Mouse (Mus musculus) intestine, embryonic 16.5 days (tissue): ENCODE results near the gene Pheta1. TPM values are rescaled to one million over a fixed set of nuclear protein-coding genes. Genes with fewer than 3 reads are reported as not detected.

Experiments used
- ATAC-seq: fragments of 200-750 bp; cut with Nextera tagmentation; 2 replicates; pipeline ENCODE4 v1.8.0; 2017; ENCODE audit warnings: moderate TSS enrichment, moderate library complexity
- H3K27ac ChIP-seq: fragments of 300-500 bp; sonication (generic); 2 replicates; pipeline ENCODE4 v1.5.1; 2014; ENCODE audit warnings: mild to moderate bottlenecking, low read length
- H3K27me3 ChIP-seq: fragments of 300-500 bp; sonication (generic); replicated peaks from 2 replicates; pipeline ENCODE4 v1.6.1; 2014; ENCODE audit warnings: low read length, control low read depth, mixed read lengths; ENCODE audit not compliant: control insufficient read depth, insufficient read depth
- H3K36me3 ChIP-seq: fragments of 300-500 bp; sonication (generic); 2 replicates; pipeline ENCODE4 v1.6.1; 2014; ENCODE audit warnings: low read length, control low read depth; ENCODE audit not compliant: control insufficient read depth, insufficient read depth
- H3K4me1 ChIP-seq: fragments of 300-500 bp; sonication (generic); 2 replicates; pipeline ENCODE4 v1.6.1; 2014; ENCODE audit warnings: low read length, control low read depth, mixed read lengths; ENCODE audit not compliant: control insufficient read depth, insufficient read depth
- H3K4me2 ChIP-seq: fragments of 300-500 bp; sonication (generic); 2 replicates; pipeline ENCODE4 v1.6.1; 2014; ENCODE audit warnings: low read depth, low read length, control low read depth
- H3K4me3 ChIP-seq: fragments of 300-500 bp; sonication (generic); 2 replicates; pipeline ENCODE4 v1.5.1; 2014; ENCODE audit warnings: mild to moderate bottlenecking, low read length
- H3K9ac ChIP-seq: fragments of 300-500 bp; sonication (generic); 2 replicates; pipeline ENCODE4 v1.6.1; 2014; ENCODE audit warnings: low read depth, low read length
- H3K9me3 ChIP-seq: fragments of 300-500 bp; sonication (generic); 2 replicates; pipeline ENCODE4 v1.6.1; 2016; ENCODE audit warnings: low read length, control low read depth; ENCODE audit not compliant: control insufficient read depth
- WGBS: fragments of 180-500 bp; shearing (Covaris S2); extraction: QIAGEN DNeasy Blood & Tissue Kit; methylation state at CpG from one replicate; pipeline ENCODE4 v1.1.7; 2014; 5-methylcytosine and 5-hydroxymethylcytosine counted together
- polyA plus RNA-seq: library from polyadenylated mRNA; unstranded; fragments of >200 nt; fragmentation: Nextera tagmentation; extraction: Ambion mirVana; gene quantifications from 2 replicates; pipeline ENCODE4 v1.2.1, GENCODE M21; 2015

Gene Pheta1
- polyA plus RNA-seq: 38.1 and 44.6 TPM in 2 replicates

DNA sequence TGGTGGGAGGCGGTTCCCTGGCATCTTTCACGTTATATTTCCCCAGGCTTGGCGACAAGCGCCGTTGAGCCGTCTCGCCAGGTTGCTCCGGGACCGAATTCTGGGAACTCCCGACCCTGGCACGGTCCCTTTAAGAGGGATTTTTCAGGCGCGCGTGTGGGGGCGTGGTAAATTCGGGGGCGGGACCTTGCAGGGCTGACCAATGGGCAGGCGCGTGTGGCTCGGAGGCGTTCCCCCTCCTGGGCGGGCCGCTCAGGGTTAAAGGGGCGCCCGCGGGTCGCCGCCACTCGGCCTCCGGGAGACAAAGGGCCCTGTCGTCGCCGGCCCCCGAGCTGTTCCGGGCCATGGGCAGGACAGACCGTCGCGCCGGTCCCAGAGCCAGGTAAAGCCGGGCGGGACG lies at the start of gene Pheta1:
Gene Pheta1, plus strand, starts transcription at position 242 of the 400 bp plus-strand sequence.
- 0% methylated on average over 41 of the region's 42 CpGs for WGBS

GRCm38 (mm10) chr5:121807186-121807585 lies 41.6 kb upstream of the Pheta1 start:
- Histone ChIP-seq H3K9me3 (no peaks in the 10 kb centered on the region), H3K4me2 (no peak overlapping the region), H3K27me3 (no peaks in the 10 kb centered on the region), H3K36me3 (peaks cover 13% of the 10 kb centered on the region), H3K9ac (no peak overlapping the region), H3K27ac (peak overlapping the region; percentile 18; the same call in 1 of the 2 replicates), H3K4me1 (peaks cover 7% of the 10 kb centered on the region; the same call in 1 of the 2 replicates), H3K4me3 (no peak overlapping the region)
- WGBS: 58% methylated on average over 3 of the region's 3 CpGs
- ATAC-seq: no peak

More for the DNA sequence above, at the start of gene Pheta1:
- ATAC-seq: peak; percentile 83
- peak within 1 kb of the TSS; percentile 91 for H3K9ac ChIP-seq
- H3K27me3 ChIP-seq: no peaks in the 10 kb centered on the region
- H3K27ac ChIP-seq: peak within 1 kb of the TSS; percentile 80
- H3K36me3 ChIP-seq: peaks cover 14% of the 10 kb centered on the region
- peaks cover 31% of the 10 kb centered on the region for H3K4me1 ChIP-seq
- H3K4me3 ChIP-seq: peak within 1 kb of the TSS; percentile 87
- H3K4me2 ChIP-seq: peak within 1 kb of the TSS; percentile 78
- no peaks in the 10 kb centered on the region for H3K9me3 ChIP-seq

DNA sequence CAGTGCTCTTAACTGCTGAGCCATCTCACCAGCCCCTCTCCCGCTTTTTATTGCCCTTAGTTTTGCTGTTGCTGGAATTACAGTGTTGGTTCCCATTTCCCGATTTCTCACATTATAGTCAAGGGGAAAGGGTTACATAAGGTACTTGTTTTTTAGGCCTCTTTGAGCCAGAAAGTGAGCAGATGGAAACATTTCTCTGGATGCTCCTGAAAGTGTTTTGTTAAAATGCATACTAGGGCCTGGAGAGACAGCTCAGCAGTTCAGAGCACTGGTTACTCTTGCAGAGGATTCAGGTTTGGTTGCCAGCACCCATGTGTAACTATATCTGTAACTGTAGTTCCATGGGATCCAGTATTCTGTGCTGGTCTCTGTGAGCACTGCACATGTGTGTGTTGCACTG lies 40.6 kb upstream of the Pheta1 start:
- Histone ChIP-seq H3K4me2 (no peak overlapping the region), H3K4me1 (peaks cover 7% of the 10 kb centered on the region; the same call in 1 of the 2 replicates), H3K27ac (no peak overlapping the region), H3K9me3 (no peaks in the 10 kb centered on the region), H3K9ac (no peak overlapping the region), H3K27me3 (no peaks in the 10 kb centered on the region), H3K4me3 (no peak overlapping the region), H3K36me3 (peaks cover 15% of the 10 kb centered on the region)
- no peak for ATAC-seq
- 88% methylated on average over 2 of the region's 2 CpGs for WGBS

- Histone ChIP-seq H3K4me3 (no peak overlapping the region), H3K27me3 (no peaks in the 10 kb centered on the region), H3K4me1 (peaks cover 7% of the 10 kb centered on the region; the same call in 1 of the 2 replicates), H3K36me3 (peaks cover 19% of the 10 kb centered on the region), H3K9me3 (no peaks in the 10 kb centered on the region), H3K9ac (no peak overlapping the region), H3K4me2 (no peak overlapping the region), H3K27ac (no peak overlapping the region)
- WGBS: 53% methylated on average over 5 of the region's 5 CpGs
- no peak for ATAC-seq
Measured at GRCm38 (mm10) chr5:121809667-121810224, 39.0 kb upstream of the Pheta1 start.

- Histone ChIP-seq H3K27me3 (no peaks in the 10 kb centered on the region), H3K27ac (no peak overlapping the region), H3K9ac (no peak overlapping the region), H3K4me2 (no peak overlapping the region), H3K36me3 (peaks cover 19% of the 10 kb centered on the region), H3K9me3 (no peaks in the 10 kb centered on the region), H3K4me3 (no peak overlapping the region), H3K4me1 (peaks cover 7% of the 10 kb centered on the region; the same call in 1 of the 2 replicates)
- no peak for ATAC-seq
- WGBS: 79% methylated on average over 17 of the region's 17 CpGs
Measured at GRCm38 (mm10) chr5:121810331-121811151, 38.2 kb upstream of the Pheta1 start.

GRCm38 (mm10) chr5:121811485-121811931 lies 37.3 kb upstream of the Pheta1 start:
- Histone ChIP-seq H3K27ac (no peak overlapping the region), H3K4me2 (no peak overlapping the region), H3K27me3 (no peaks in the 10 kb centered on the region), H3K36me3 (peaks cover 26% of the 10 kb centered on the region), H3K4me1 (peaks cover 7% of the 10 kb centered on the region; the same call in 1 of the 2 replicates), H3K9ac (no peak overlapping the region), H3K9me3 (no peaks in the 10 kb centered on the region), H3K4me3 (no peak overlapping the region)
- 89% methylated on average over 5 of the region's 5 CpGs for WGBS
- no peak for ATAC-seq

DNA sequence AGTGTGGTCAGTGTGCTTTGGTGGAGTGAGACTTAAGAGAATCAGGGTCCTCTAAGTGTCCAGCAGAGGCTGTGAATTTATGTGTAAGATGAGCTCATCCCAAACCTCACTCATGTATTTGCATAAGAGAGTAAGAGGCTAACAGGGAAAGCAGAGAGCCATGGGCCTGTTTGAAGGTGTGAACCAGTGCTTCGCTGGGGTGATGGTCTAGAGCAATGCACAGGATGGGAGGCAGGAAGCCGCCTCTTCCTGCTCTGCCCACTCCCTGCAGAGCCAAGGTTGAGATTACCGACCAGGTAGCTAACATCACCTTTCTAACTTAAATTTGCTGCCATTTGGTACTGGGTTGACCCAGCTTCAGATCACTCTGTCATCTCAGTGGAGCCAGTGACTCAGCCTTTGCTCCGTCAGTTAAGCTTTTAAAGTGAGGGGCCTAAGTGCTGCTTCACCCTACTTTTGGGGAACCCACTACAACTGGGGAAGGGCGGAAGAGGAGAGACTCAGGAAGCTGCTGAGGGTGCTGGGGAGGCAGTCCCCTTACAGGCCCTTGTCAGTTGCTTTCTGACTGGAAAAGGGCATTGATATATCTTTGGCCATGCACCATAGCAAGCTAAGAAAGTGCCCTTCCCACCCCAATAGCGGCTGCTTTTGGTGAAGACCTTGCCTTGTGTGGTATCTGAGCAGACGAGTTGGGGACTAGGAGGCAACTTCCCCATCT lies 36.1 kb upstream of the Pheta1 start:
- H3K9me3 ChIP-seq: no peaks in the 10 kb centered on the region
- no peak overlapping the region for H3K4me3 ChIP-seq
- no peak for ATAC-seq
- peaks cover 38% of the 10 kb centered on the region for H3K36me3 ChIP-seq
- H3K9ac ChIP-seq: no peak overlapping the region
- no peak overlapping the region for H3K4me2 ChIP-seq
- H3K27ac ChIP-seq: no peak overlapping the region
- H3K27me3 ChIP-seq: no peaks in the 10 kb centered on the region
- H3K4me1 ChIP-seq: peaks cover 7% of the 10 kb centered on the region; the same call in 1 of the 2 replicates
- 86% methylated on average over 7 of the region's 7 CpGs for WGBS

DNA sequence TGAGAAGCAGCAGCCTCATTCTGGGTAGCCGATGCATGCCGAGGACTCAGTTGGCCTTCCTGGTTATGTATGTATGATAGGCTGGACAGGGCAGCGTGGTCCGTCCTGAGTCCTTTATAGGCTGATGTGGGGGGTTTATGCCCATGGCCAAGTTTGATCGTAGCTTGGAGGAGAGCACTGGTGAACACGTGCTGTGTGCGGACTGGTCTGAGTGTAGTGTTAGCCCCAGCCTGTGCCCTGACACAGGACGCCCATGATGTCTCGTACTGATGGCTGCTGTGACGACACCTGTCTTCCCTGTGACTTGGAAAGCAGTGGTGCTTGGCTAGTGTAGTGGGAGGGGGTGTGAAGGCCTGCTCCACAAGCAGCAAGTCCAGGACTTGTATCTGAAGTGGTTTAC lies 35.0 kb upstream of the Pheta1 start:
- H3K4me1 ChIP-seq: peaks cover 7% of the 10 kb centered on the region; the same call in 1 of the 2 replicates
- no peak overlapping the region for H3K4me2 ChIP-seq
- ATAC-seq: no peak
- 94% methylated on average over 10 of the region's 10 CpGs for WGBS
- H3K36me3 ChIP-seq: peaks cover 47% of the 10 kb centered on the region
- no peak overlapping the region for H3K9ac ChIP-seq
- no peaks in the 10 kb centered on the region for H3K9me3 ChIP-seq
- no peaks in the 10 kb centered on the region for H3K27me3 ChIP-seq
- no peak overlapping the region for H3K4me3 ChIP-seq
- H3K27ac ChIP-seq: no peak overlapping the region

- Histone ChIP-seq H3K9me3 (no peaks in the 10 kb centered on the region), H3K27ac (no peak overlapping the region), H3K36me3 (peaks cover 49% of the 10 kb centered on the region), H3K4me3 (no peak overlapping the region), H3K27me3 (no peaks in the 10 kb centered on the region), H3K9ac (no peak overlapping the region), H3K4me2 (no peak overlapping the region), H3K4me1 (no peaks in the 10 kb centered on the region; the same call in 1 of the 2 replicates)
- peak; percentile 68 for ATAC-seq
- 42% methylated on average over 3 of the region's 3 CpGs for WGBS
Measured at GRCm38 (mm10) chr5:121815067-121815466, 33.7 kb upstream of the Pheta1 start.
